Mouse (Mus musculus): ENCODE results near the gene Usp33. TPM values are rescaled to one million over a fixed set of nuclear protein-coding genes. Genes with fewer than 3 reads are reported as not detected.

Usp33 gene
- total and polyA plus RNA-seq, 2 experiments from 2014 or later: 16.4 to 21.7 TPM

DNA sequence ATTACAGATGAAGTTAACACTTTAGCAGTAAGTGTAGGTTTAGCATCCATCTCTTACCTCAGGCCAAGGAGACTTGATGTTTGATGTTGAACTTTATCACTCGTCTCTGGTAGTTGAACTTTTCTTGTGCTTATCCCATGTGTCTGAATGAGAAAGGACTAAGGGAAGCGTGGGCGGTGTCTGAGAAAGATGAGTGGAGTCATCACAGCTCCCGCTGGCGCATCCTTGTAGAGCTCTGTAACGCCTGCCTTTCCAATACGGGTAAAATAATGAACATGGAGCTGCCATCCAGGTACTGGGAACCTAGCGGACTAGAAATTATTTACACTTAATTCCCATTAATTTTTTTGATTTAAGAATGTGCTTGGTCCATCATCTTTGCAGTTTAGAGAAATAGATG lies 82.6 kb downstream of the Usp33 start:
- H3K4me2 ChIP-seq (ENCODE audit: low read depth, low read length): no peak overlapping the region
- TF ChIP-seq EP300 (IDR thresholded peaks at IDR 0.05; ENCODE audit: low read depth) (no peak), CTCF (IDR thresholded peaks at IDR 0.05; ENCODE audit: low read depth) (no peak)
- no peak overlapping the region for H3K9ac ChIP-seq (replicated peaks; ENCODE audit: low read depth, low read length)
- H3K4me3 ChIP-seq (ENCODE audit: low read depth, low read length): no peak overlapping the region
- 86% methylated on average over 8 of the region's 8 CpGs for WGBS
- H3K4me1 ChIP-seq (ENCODE audit: control insufficient read depth, insufficient read depth): no peaks in the 10 kb centered on the region
- peaks cover 24% of the 10 kb centered on the region for H3K36me3 ChIP-seq (replicated peaks; ENCODE audit: control insufficient read depth, insufficient read depth, low read length)
- no peaks in the 10 kb centered on the region for H3K9me3 ChIP-seq (replicated peaks; ENCODE audit: control insufficient read depth, low read length)
- no peaks in the 10 kb centered on the region for H3K27me3 ChIP-seq (ENCODE audit: control insufficient read depth, insufficient read depth, low read length)
- no peak overlapping the region for H3K27ac ChIP-seq (ENCODE audit: low read depth)
- no peak for DNase-seq (ENCODE audit: low spot score)
- no peak for ATAC-seq (ENCODE audit: insufficient read depth, low read depth)

DNA sequence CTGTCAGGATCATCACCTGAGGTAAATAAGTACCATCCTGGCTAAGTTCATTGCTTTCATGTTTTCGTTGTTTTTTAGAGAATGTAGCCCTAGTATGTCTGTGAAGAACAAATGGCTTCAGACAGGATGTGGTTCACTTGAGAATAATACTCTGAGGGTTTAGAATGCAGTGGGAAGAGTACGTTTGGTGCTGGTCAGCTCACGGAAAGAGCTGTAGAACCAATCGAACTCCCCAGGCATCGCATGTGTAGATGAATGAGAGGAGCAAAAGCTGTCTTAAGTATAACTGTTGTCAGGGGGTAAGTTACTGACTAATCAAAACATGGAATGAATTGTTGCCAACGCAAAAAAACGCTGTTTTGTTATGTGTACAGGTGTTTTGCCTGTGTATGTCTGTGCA lies 86.4 kb downstream of the Usp33 start:
- no peak for DNase-seq (ENCODE audit: low spot score)
- H3K36me3 ChIP-seq (replicated peaks; ENCODE audit: control insufficient read depth, insufficient read depth, low read length): peaks cover 26% of the 10 kb centered on the region
- H3K9ac ChIP-seq (replicated peaks; ENCODE audit: low read depth, low read length): no peak overlapping the region
- no peak overlapping the region for H3K4me3 ChIP-seq (ENCODE audit: low read depth, low read length)
- 94% methylated on average over 7 of the region's 7 CpGs for WGBS
- no peak overlapping the region for H3K4me2 ChIP-seq (ENCODE audit: low read depth, low read length)
- H3K27ac ChIP-seq (ENCODE audit: low read depth): no peak overlapping the region
- H3K4me1 ChIP-seq (ENCODE audit: control insufficient read depth, insufficient read depth): no peaks in the 10 kb centered on the region
- TF ChIP-seq CTCF (IDR thresholded peaks at IDR 0.05; ENCODE audit: low read depth) (no peak), EP300 (IDR thresholded peaks at IDR 0.05; ENCODE audit: low read depth) (no peak)
- H3K9me3 ChIP-seq (replicated peaks; ENCODE audit: control insufficient read depth, low read length): no peaks in the 10 kb centered on the region
- ATAC-seq (ENCODE audit: insufficient read depth, low read depth): no peak
- no peaks in the 10 kb centered on the region for H3K27me3 ChIP-seq (ENCODE audit: control insufficient read depth, insufficient read depth, low read length)

DNA sequence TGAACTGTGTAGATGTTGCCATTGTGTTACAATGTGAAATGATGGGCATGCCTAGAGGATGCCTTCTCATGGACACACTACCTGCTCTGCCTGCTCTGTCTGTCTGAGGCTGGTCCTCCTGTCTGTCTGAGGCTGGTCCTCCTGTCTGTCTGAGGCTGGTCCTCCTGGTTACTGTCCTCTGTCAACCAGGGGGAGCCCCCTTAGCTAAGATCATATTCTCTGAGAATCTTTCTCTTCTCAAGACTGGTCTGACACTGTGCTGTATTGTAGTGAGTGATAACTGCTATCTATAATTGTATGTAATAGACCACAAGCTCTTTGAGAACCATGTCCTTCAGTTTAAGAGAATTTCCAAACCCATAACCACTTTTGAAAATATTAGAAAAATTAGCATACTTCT lies 89.3 kb downstream of the Usp33 start:
- Histone ChIP-seq H3K9ac (replicated peaks; ENCODE audit: low read depth, low read length) (no peak overlapping the region), H3K27me3 (ENCODE audit: control insufficient read depth, insufficient read depth, low read length) (no peaks in the 10 kb centered on the region), H3K4me2 (ENCODE audit: low read depth, low read length) (no peak overlapping the region), H3K27ac (ENCODE audit: low read depth) (no peak overlapping the region), H3K4me1 (ENCODE audit: control insufficient read depth, insufficient read depth) (no peaks in the 10 kb centered on the region), H3K36me3 (replicated peaks; ENCODE audit: control insufficient read depth, insufficient read depth, low read length) (peaks cover 18% of the 10 kb centered on the region; the same call in 1 of the 2 replicates), H3K9me3 (replicated peaks; ENCODE audit: control insufficient read depth, low read length) (no peaks in the 10 kb centered on the region), H3K4me3 (ENCODE audit: low read depth, low read length) (no peak overlapping the region)
- TF ChIP-seq CTCF (IDR thresholded peaks at IDR 0.05; ENCODE audit: low read depth) (no peak), EP300 (IDR thresholded peaks at IDR 0.05; ENCODE audit: low read depth) (no peak)
- ATAC-seq (ENCODE audit: insufficient read depth, low read depth): no peak
- no peak for DNase-seq (ENCODE audit: low spot score)

DNA sequence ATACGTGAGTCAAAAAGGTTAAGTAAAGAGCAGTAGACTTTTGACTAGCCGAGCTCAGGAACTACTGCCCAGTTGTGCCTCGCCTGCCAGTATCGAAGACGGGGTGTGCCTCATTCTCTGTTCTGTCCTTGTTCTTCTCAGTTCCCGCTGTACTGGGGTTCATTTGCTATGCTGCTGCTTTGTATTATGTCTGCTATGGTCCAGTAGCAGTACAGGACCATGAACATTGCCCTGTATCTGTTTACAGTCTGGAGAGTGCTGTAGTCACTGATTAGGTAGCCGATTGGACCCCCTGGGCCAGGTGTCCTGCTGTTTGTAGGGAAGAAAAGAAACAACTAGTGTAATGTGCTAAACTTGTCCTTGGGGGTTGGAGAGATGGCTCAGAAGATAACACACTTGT lies 91.8 kb downstream of the Usp33 start:
- DNase-seq (ENCODE audit: low spot score): no peak
- ATAC-seq (ENCODE audit: insufficient read depth, low read depth): no peak
- TF ChIP-seq EP300 (IDR thresholded peaks at IDR 0.05; ENCODE audit: low read depth) (no peak), CTCF (IDR thresholded peaks at IDR 0.05; ENCODE audit: low read depth) (no peak)
- H3K4me3 ChIP-seq (ENCODE audit: low read depth, low read length): no peak overlapping the region
- no peaks in the 10 kb centered on the region for H3K9me3 ChIP-seq (replicated peaks; ENCODE audit: control insufficient read depth, low read length)
- no peaks in the 10 kb centered on the region for H3K4me1 ChIP-seq (ENCODE audit: control insufficient read depth, insufficient read depth)
- H3K36me3 ChIP-seq (replicated peaks; ENCODE audit: control insufficient read depth, insufficient read depth, low read length): peaks cover 18% of the 10 kb centered on the region; the same call in 1 of the 2 replicates
- H3K27me3 ChIP-seq (ENCODE audit: control insufficient read depth, insufficient read depth, low read length): no peaks in the 10 kb centered on the region
- no peak overlapping the region for H3K4me2 ChIP-seq (ENCODE audit: low read depth, low read length)
- no peak overlapping the region for H3K9ac ChIP-seq (replicated peaks; ENCODE audit: low read depth, low read length)
- no peak overlapping the region for H3K27ac ChIP-seq (ENCODE audit: low read depth)
- 95% methylated on average over 7 of the region's 7 CpGs for WGBS

DNA sequence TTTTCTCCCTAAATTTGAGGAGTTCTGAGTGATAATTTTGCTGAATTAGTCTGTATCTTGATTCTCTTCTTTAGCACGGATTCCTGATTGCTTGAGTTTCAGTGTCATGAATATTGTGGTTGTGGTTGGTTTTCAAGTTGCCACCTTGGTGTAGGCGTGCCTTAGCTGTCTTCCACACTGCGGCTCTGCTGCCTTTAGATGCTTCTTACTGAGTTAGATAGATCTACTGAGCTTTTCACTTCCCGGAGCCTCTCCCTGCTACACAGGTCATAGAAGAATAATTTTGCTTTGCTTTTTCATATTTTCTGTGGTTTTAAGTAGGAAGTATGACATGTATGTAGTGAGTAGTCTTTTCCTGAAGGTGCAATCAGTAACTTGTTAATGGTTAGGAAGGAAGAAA lies 96.5 kb downstream of the Usp33 start:
- 91% methylated on average over 4 of the region's 4 CpGs for WGBS
- H3K4me1 ChIP-seq (ENCODE audit: control insufficient read depth, insufficient read depth): no peaks in the 10 kb centered on the region
- H3K9ac ChIP-seq (replicated peaks; ENCODE audit: low read depth, low read length): no peak overlapping the region

More for the DNA sequence above, 96.5 kb downstream of the Usp33 start:
- H3K36me3 ChIP-seq (replicated peaks; ENCODE audit: control insufficient read depth, insufficient read depth, low read length): peaks cover 5% of the 10 kb centered on the region; the same call in 1 of the 2 replicates
- ATAC-seq (ENCODE audit: insufficient read depth, low read depth) (no peak), DNase-seq (ENCODE audit: low spot score) (no peak)
- H3K9me3 ChIP-seq (replicated peaks; ENCODE audit: control insufficient read depth, low read length): no peaks in the 10 kb centered on the region
- no peak overlapping the region for H3K4me3 ChIP-seq (ENCODE audit: low read depth, low read length)
- H3K27ac ChIP-seq (ENCODE audit: low read depth): no peak overlapping the region
- H3K4me2 ChIP-seq (ENCODE audit: low read depth, low read length): no peak overlapping the region
- TF ChIP-seq EP300 (IDR thresholded peaks at IDR 0.05; ENCODE audit: low read depth) (no peak), CTCF (IDR thresholded peaks at IDR 0.05; ENCODE audit: low read depth) (no peak)
- no peaks in the 10 kb centered on the region for H3K27me3 ChIP-seq (ENCODE audit: control insufficient read depth, insufficient read depth, low read length)

Other genes with a start within 250 kb of the Usp33 start
- not detected in 2 replicates for gene Gipc2, start 180.2 kb upstream of the Usp33 start, total RNA-seq (2014; rRNA removed; ENCODE audit: low replicate concordance)
- 3.3 and 3.6 TPM in 2 replicates for gene Gipc2, start 180.2 kb upstream of the Usp33 start, polyA plus RNA-seq (2015; fragmentation: Nextera tagmentation; extraction: Ambion mirVana)
- 52.9 and 54.5 TPM in 2 replicates for gene Dnajb4, start 136.2 kb upstream of the Usp33 start, total RNA-seq (2014; rRNA removed; ENCODE audit: low replicate concordance)
- 60.1 TPM in 2 replicates for gene Dnajb4, start 136.2 kb upstream of the Usp33 start, polyA plus RNA-seq (2015; fragmentation: Nextera tagmentation; extraction: Ambion mirVana)
- gene Fubp1, start 136.1 kb upstream of the Usp33 start, total RNA-seq (2014; rRNA removed; ENCODE audit: low replicate concordance): 71.2 and 131 TPM in 2 replicates
- gene Fubp1, start 136.1 kb upstream of the Usp33 start, polyA plus RNA-seq (2015; fragmentation: Nextera tagmentation; extraction: Ambion mirVana): 72.9 and 80.7 TPM in 2 replicates
- gene Nexn, start 80.1 kb upstream of the Usp33 start, total RNA-seq (2014; rRNA removed; ENCODE audit: low replicate concordance): 32.1 and 88.6 TPM in 2 replicates
- 314 and 316 TPM in 2 replicates for gene Nexn, start 80.1 kb upstream of the Usp33 start, polyA plus RNA-seq (2015; fragmentation: Nextera tagmentation; extraction: Ambion mirVana)
- gene Miga1, start 6.1 kb upstream of the Usp33 start, total RNA-seq (2014; rRNA removed; ENCODE audit: low replicate concordance): 6.8 and 9.8 TPM in 2 replicates
- gene Miga1, start 6.1 kb upstream of the Usp33 start, polyA plus RNA-seq (2015; fragmentation: Nextera tagmentation; extraction: Ambion mirVana): 8.7 and 9.0 TPM in 2 replicates
- 18.1 and 36.2 TPM in 2 replicates for gene Zzz3, start 49.0 kb downstream of the Usp33 start, total RNA-seq (2014; rRNA removed; ENCODE audit: low replicate concordance)
- 21.0 and 22.4 TPM in 2 replicates for gene Zzz3, start 49.0 kb downstream of the Usp33 start, polyA plus RNA-seq (2015; fragmentation: Nextera tagmentation; extraction: Ambion mirVana)

All from heart, postnatal 0 days (tissue).